Mouse (Mus musculus) cerebellum, postnatal 14 days (tissue): ENCODE measurements at regions not wholly inside any gene's neighbourhood (a gene's known extent, or its start where the extent isn't known, plus 50 kb on each side); places are given as distances from the start of the nearest gene placed in this dataset.

ENCODE experiments used
- DNase-seq, 2 experiments: peaks; one replicate each; pipeline ENCODE4 v3.0.0; 2021; ENCODE audit warnings: mixed read lengths in 2 of 2

- no peak for DNase-seq
Measured at GRCm38 (mm10) chr1:12334186-12334585, 920.3 kb downstream of the A830018L16Rik start.

GRCm38 (mm10) chr1:12344726-12345438, 931.0 kb downstream of the A830018L16Rik start:
- DNase-seq: no peak

- no peak for DNase-seq
Measured at GRCm38 (mm10) chr1:12345439-12345819, 931.5 kb downstream of the A830018L16Rik start.

GRCm38 (mm10) chr1:12354531-12354930, 940.6 kb downstream of the A830018L16Rik start:
- DNase-seq: no peak

GRCm38 (mm10) chr1:12367872-12368271, 954.0 kb downstream of the A830018L16Rik start:
- no peak for DNase-seq

- DNase-seq: no peak
Measured at GRCm38 (mm10) chr1:12372968-12373367, 959.1 kb downstream of the A830018L16Rik start.

GRCm38 (mm10) chr1:12398146-12398884, 984.4 kb downstream of the A830018L16Rik start:
- peak in 1 of 2 experiments; percentile 16 for DNase-seq

GRCm38 (mm10) chr1:12405391-12406270, 991.7 kb downstream of the A830018L16Rik start:
- no peak for DNase-seq

- peak; percentile 52 to 63 for DNase-seq
Measured at GRCm38 (mm10) chr1:12409738-12410523, 996.0 kb downstream of the A830018L16Rik start.

- DNase-seq: peak; percentile 38 to 51
Measured at GRCm38 (mm10) chr1:12410524-12410886, 996.6 kb downstream of the A830018L16Rik start.

GRCm38 (mm10) chr1:12424510-12424909, 1010.6 kb downstream of the A830018L16Rik start:
- no peak for DNase-seq

GRCm38 (mm10) chr1:12437894-12438293, 1024.0 kb downstream of the A830018L16Rik start:
- no peak for DNase-seq

GRCm38 (mm10) chr1:12466255-12466654, 1052.3 kb downstream of the A830018L16Rik start:
- no peak for DNase-seq

- DNase-seq: no peak
Measured at GRCm38 (mm10) chr1:12478983-12479763, 1065.3 kb downstream of the A830018L16Rik start.

GRCm38 (mm10) chr1:12500442-12500841, 1086.5 kb downstream of the A830018L16Rik start:
- DNase-seq: no peak

GRCm38 (mm10) chr1:12507997-12508396, 1094.1 kb downstream of the A830018L16Rik start:
- no peak for DNase-seq

- no peak for DNase-seq
Measured at GRCm38 (mm10) chr1:12510129-12510816, 1096.4 kb downstream of the A830018L16Rik start.

- no peak for DNase-seq
Measured at GRCm38 (mm10) chr1:12519601-12520000, 1105.7 kb downstream of the A830018L16Rik start.

GRCm38 (mm10) chr1:12555859-12556258, 1142.0 kb downstream of the A830018L16Rik start:
- no peak for DNase-seq

GRCm38 (mm10) chr1:12571755-12572358, 1158.0 kb downstream of the A830018L16Rik start:
- no peak for DNase-seq
